Mouse (Mus musculus) spleen, adult 2 months (tissue): ENCODE measurements at regions not wholly inside any gene's neighbourhood (a gene's known extent, or its start where the extent isn't known, plus 50 kb on each side); places are given as distances from the start of the nearest gene placed in this dataset.

Experiments used
- CTCF ChIP-seq: fragments of 200-500 bp; IDR thresholded peaks from 2 replicates; pipeline ENCODE4 v1.5.1; 2011; ENCODE audit warnings: mild to moderate bottlenecking, inconsistent platforms; ENCODE audit not compliant: insufficient read depth, insufficient read length, insufficient replicate concordance; ENCODE audit errors: extremely low read depth
- POLR2A ChIP-seq: fragments of 200-500 bp; IDR thresholded peaks from 2 replicates; pipeline ENCODE4 v1.6.1; 2011; ENCODE audit warnings: low read depth, low read length, inconsistent platforms

DNA sequence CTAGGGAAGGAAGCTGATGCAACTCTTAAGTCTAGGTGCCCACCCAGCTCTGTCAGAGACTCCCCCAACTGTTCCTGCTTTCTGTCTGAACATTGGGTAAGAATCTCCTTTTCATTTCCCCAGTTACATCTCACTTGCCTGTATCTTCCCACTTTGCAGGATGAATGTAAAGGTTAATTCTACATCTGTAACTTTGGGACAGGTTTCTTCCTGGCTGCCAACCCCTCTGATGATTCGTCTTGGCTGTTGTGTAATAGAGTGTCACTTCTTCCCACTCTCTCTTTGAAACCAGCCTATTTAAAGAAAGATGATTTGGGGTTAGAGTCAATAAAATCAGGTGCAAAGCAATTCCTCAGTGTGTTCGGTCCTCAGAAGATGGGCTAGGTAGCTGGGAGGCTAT, 698.2 kb upstream of the Kdm8 start:
- TF ChIP-seq CTCF (no peak), POLR2A (no peak)
